Mouse (Mus musculus) midbrain, embryonic 13.5 days (tissue): Measurements from ENCODE around the gene Dgkh. TPM values are rescaled to one million over a fixed set of nuclear protein-coding genes. Genes with fewer than 3 reads are reported as not detected.
"Not testable (repeated sequence)": the region's sequence is repeated elsewhere in the genome, so short reads cannot be mapped to it uniquely, and the experiment has no call there.

Experiments
- ATAC-seq: fragments of 200-750 bp; cut with Nextera tagmentation; 2 replicates; pipeline ENCODE4 v1.8.0; 2017; ENCODE audit warnings: mild to moderate bottlenecking, moderate TSS enrichment, moderate library complexity
- H3K27ac ChIP-seq: fragments of 300-500 bp; sonication (generic); 2 replicates; pipeline ENCODE4 v1.5.1; 2015; ENCODE audit warnings: inconsistent platforms, mild to moderate bottlenecking, moderate library complexity
- H3K27me3 ChIP-seq: fragments of 300-500 bp; sonication (generic); 2 replicates; pipeline ENCODE4 v1.6.1; 2015; ENCODE audit warnings: mild to moderate bottlenecking, inconsistent platforms
- H3K36me3 ChIP-seq: fragments of 300-500 bp; sonication (generic); 2 replicates; pipeline ENCODE4 v1.6.1; 2015; ENCODE audit warnings: mild to moderate bottlenecking, inconsistent platforms
- H3K4me1 ChIP-seq: fragments of 300-500 bp; sonication (generic); replicated peaks from 2 replicates; pipeline ENCODE4 v1.6.1; 2015; ENCODE audit warnings: inconsistent platforms
- H3K4me2 ChIP-seq: fragments of 300-500 bp; sonication (generic); replicated peaks from 2 replicates; pipeline ENCODE4 v1.6.1; 2015; ENCODE audit warnings: moderate library complexity, mild to moderate bottlenecking, inconsistent platforms
- H3K4me3 ChIP-seq: fragments of 300-500 bp; sonication (generic); replicated peaks from 2 replicates; pipeline ENCODE4 v1.5.1; 2015; ENCODE audit warnings: mild to moderate bottlenecking, inconsistent platforms
- H3K9ac ChIP-seq: fragments of 300-500 bp; sonication (generic); replicated peaks from 2 replicates; pipeline ENCODE4 v1.6.1; 2015; ENCODE audit warnings: mild to moderate bottlenecking, inconsistent platforms
- H3K9me3 ChIP-seq: fragments of 300-500 bp; sonication (generic); 2 replicates; pipeline ENCODE4 v1.6.1; 2016; ENCODE audit warnings: mild to moderate bottlenecking, inconsistent platforms
- WGBS: fragments of 180-500 bp; shearing (Covaris S2); methylation state at CpG from one replicate; pipeline ENCODE4 v1.1.7; 2015; 5-methylcytosine and 5-hydroxymethylcytosine counted together
- polyA plus RNA-seq: library from polyadenylated mRNA; unstranded; fragments of >200 nt; fragmentation: Nextera tagmentation; extraction: Ambion mirVana; gene quantifications from 2 replicates; pipeline ENCODE4 v1.2.1, GENCODE M21; 2015

Dgkh gene
- polyA plus RNA-seq, 1 experiment from 2014 or later, result 1.5 TPM

DNA sequence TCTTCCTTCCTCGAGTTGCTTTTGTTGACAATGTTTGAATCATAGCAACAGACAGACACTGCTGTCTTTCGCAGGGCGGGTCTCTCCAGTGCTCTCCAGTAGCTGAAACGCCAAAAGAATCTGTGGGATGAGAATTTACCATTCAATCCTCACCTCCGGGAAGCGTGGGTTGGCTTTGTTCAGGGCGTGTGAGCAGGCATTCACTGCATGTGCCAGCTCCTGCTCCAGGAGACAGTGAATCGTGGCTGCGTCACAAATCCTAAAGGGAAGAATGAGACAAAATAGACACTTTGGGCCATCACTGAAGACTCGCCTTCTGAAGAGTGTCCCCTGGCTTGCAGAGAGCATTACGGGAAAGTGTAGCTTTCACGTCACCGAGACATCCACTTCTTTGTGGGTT is 148.4 kb downstream of the Dgkh start:
- WGBS, result 85% methylated on average over 13 of the region's 13 CpGs
- H3K4me3 ChIP-seq, result no peak overlapping the region
- H3K9ac ChIP-seq, result no peak overlapping the region
- H3K4me2 ChIP-seq, result no peak overlapping the region
- H3K27me3 ChIP-seq, result no peaks in the 10 kb centered on the region
- no peaks in the 10 kb centered on the region for H3K9me3 ChIP-seq
- H3K4me1 ChIP-seq, result no peaks in the 10 kb centered on the region
- ATAC-seq, result no peak
- H3K27ac ChIP-seq, result no peak overlapping the region
- H3K36me3 ChIP-seq, result peaks cover 48% of the 10 kb centered on the region

DNA sequence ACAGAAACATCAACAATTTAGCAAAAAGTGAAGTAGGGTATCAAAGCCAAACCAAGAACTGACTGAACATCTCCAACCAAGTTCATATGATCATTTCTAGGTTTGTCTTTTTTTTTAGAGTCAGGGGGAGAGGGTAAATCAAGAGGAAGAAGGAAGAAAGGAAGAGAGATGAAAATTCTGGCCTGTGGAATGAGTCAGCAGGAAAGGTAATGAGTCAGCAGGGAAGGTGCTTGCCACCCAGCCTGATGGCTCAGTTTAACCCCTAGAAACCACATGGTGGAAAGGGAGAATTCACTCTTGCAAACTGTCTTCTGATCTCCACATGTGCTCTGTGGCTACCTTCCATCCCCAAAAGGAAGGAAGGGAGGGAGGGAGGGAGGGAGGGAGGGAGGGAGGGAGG is 149.4 kb downstream of the Dgkh start:
- Histone ChIP-seq H3K9ac (no peak overlapping the region), H3K27me3 (no peaks in the 10 kb centered on the region), H3K4me1 (no peaks in the 10 kb centered on the region), H3K36me3 (peaks cover 48% of the 10 kb centered on the region), H3K9me3 (no peaks in the 10 kb centered on the region), H3K27ac (no peak overlapping the region), H3K4me3 (no peak overlapping the region), H3K4me2 (no peak overlapping the region)
- ATAC-seq, result no peak

DNA sequence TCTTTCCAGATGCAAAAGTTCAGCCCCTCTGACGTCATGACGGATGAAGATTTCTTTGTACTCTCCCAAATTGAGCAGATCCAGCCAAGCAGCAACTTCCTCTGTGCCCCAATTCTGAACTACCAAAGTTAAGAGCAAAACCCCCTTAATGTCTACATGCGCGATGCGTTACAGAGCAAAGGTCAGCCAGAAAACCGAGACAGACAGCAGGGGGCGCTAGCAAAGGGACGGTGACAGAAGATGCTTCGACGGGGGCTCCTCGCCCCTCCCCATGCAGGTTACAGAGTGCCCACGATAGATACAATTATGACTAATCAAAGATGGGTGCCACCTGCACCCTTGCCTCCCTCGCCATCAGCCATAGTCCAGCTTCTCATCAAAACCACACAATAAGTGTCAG is 156.7 kb downstream of the Dgkh start:
- no peak overlapping the region for H3K9ac ChIP-seq
- 77% methylated on average over 13 of the region's 13 CpGs for WGBS
- H3K4me3 ChIP-seq, result no peak overlapping the region

DNA sequence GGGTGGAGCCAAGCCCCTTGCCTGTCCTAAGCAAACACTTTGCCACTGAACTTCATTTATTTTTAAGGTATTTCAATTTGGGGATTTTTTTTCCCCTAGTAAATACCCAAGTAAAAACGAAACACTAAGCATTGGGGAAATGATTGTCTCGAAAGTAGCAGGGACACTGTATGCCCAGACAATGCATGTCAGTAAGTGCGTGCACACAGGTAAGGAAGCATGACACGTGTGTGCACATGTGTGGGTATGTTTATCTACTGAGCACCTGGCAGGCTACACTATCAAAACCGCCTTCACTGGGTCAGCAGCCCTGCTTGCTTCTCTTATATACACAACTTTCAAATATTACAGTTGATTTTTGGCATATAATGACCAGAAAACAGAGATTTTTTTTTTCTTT is 164.2 kb downstream of the Dgkh start:
- 94% methylated on average over 5 of the region's 5 CpGs for WGBS
- no peak overlapping the region for H3K27ac ChIP-seq
- H3K4me1 ChIP-seq, result 0 out of 2 replicates have a peak, but pooled peaks cover 3% of the 10 kb centered on the region
- no peaks in the 10 kb centered on the region for H3K9me3 ChIP-seq
- no peak overlapping the region for H3K9ac ChIP-seq
- H3K27me3 ChIP-seq, result no peaks in the 10 kb centered on the region
- H3K36me3 ChIP-seq, result peaks cover 10% of the 10 kb centered on the region
- no peak for ATAC-seq
- no peak overlapping the region for H3K4me3 ChIP-seq
- no peak overlapping the region for H3K4me2 ChIP-seq

More for the DNA sequence above, 156.7 kb downstream of the Dgkh start:
- Histone ChIP-seq H3K27me3 (no peaks in the 10 kb centered on the region), H3K4me1 (no peaks in the 10 kb centered on the region), H3K27ac (no peak overlapping the region), H3K9me3 (no peaks in the 10 kb centered on the region), H3K4me2 (no peak overlapping the region), H3K36me3 (peaks cover 25% of the 10 kb centered on the region)
- ATAC-seq, result no peak

DNA sequence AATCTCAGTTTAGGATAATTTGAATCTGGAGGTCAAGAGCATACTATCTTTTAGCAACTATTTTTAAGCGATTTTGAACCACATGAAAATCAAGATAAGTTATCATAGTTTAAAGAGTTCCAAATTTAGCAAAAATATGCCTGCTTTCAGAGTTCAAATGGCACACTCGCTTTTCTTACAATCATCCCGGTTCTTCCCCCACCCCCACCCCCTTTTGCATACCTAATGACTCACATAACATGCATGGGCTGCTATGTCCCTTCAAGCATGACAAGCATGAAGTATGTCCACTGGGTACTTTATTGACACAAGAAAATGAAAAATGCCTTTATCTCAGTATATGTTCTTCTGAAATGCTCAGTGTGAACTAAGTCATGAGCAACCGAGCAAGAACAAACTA is 166.1 kb downstream of the Dgkh start:
- Histone ChIP-seq H3K9ac (no peak overlapping the region), H3K9me3 (no peaks in the 10 kb centered on the region), H3K36me3 (peaks cover 4% of the 10 kb centered on the region; the same call in 1 of the 2 replicates), H3K27me3 (no peaks in the 10 kb centered on the region), H3K4me1 (peaks cover 9% of the 10 kb centered on the region; the same call in 1 of the 2 replicates), H3K4me3 (no peak overlapping the region), H3K27ac (no peak overlapping the region), H3K4me2 (no peak overlapping the region)
- WGBS, result 66% methylated on average over 4 of the region's 4 CpGs
- no peak for ATAC-seq

DNA sequence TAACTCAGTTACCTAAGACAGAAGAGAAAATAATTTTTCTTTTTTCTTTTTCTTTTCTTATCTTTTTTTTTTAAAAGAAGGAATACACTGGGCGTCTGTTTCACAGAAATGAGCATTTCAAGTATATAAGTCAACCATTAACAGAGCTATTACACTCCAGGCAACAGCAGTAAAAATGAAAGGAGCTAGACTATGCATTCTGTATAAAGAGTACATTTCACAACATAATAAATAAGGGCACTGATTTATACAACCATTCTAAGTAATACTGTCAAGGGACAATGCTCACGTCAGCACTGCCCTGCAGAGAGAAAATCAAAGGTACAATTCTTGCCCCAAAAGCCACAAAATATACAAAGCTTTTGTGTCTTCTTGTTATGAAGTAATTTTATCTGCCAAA is 168.3 kb downstream of the Dgkh start:
- WGBS, result 82% methylated on average over 2 of the region's 2 CpGs
- peaks cover 9% of the 10 kb centered on the region; the same call in 1 of the 2 replicates for H3K4me1 ChIP-seq
- no peak overlapping the region for H3K4me2 ChIP-seq
- ATAC-seq, result no peak
- no peak overlapping the region for H3K27ac ChIP-seq
- no peak overlapping the region for H3K4me3 ChIP-seq
- H3K9ac ChIP-seq, result no peak overlapping the region
- no peaks in the 10 kb centered on the region for H3K27me3 ChIP-seq
- no peaks in the 10 kb centered on the region for H3K9me3 ChIP-seq
- no peaks in the 10 kb centered on the region for H3K36me3 ChIP-seq

DNA sequence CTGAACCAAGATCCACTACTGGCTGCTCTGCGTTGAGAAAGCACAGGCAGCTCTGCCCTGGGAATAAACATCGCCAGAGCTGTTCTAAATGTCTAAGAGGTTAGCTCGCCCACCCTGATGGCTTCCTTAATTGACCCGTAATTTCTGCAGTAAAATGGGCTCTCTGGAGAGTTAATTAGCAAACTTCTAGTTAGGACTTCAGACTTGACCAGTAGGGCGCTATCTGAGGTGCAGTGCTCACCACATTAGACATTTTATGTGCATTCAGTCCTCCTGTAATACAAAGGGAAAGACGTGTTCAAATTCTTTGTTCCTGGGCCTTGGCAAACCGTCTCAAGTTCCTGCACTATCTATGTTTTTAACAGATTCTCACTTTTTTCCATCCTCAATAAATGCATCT is 169.4 kb downstream of the Dgkh start:
- Histone ChIP-seq H3K27me3 (no peaks in the 10 kb centered on the region), H3K4me2 (no peak overlapping the region), H3K4me3 (no peak overlapping the region), H3K27ac (no peak overlapping the region), H3K36me3 (peaks cover 4% of the 10 kb centered on the region; the same call in 1 of the 2 replicates), H3K4me1 (peaks cover 9% of the 10 kb centered on the region; the same call in 1 of the 2 replicates), H3K9ac (no peak overlapping the region), H3K9me3 (no peaks in the 10 kb centered on the region)
- WGBS, result 77% methylated on average over 7 of the region's 7 CpGs
- ATAC-seq, result no peak

DNA sequence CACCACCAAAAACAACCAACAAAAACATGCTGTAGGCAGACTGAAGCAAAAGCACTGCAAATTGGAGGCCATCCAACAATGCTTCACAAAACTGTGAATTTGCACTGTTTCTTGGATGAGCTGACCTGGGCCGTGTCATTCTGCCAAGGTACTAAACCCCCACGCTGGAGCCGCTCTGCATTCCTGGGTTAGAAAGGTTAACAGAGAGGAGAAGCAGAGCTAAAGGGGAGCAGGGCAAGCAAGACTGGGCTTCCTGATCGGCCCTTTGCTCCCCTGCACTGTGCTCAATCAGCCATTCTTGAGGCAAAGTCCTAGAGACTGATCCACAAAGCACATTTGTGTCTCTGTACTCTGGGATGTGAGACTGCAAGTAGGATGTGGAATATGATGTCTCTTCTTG is 170.5 kb downstream of the Dgkh start:
- H3K4me2 ChIP-seq, result no peak overlapping the region
- H3K27me3 ChIP-seq, result no peaks in the 10 kb centered on the region
- H3K4me1 ChIP-seq, result peaks cover 9% of the 10 kb centered on the region; the same call in 1 of the 2 replicates
- peaks cover 4% of the 10 kb centered on the region; the same call in 1 of the 2 replicates for H3K36me3 ChIP-seq
- H3K9me3 ChIP-seq, result no peaks in the 10 kb centered on the region
- H3K9ac ChIP-seq, result no peak overlapping the region
- H3K4me3 ChIP-seq, result no peak overlapping the region
- 86% methylated on average over 4 of the region's 4 CpGs for WGBS
- no peak overlapping the region for H3K27ac ChIP-seq
- ATAC-seq, result no peak

DNA sequence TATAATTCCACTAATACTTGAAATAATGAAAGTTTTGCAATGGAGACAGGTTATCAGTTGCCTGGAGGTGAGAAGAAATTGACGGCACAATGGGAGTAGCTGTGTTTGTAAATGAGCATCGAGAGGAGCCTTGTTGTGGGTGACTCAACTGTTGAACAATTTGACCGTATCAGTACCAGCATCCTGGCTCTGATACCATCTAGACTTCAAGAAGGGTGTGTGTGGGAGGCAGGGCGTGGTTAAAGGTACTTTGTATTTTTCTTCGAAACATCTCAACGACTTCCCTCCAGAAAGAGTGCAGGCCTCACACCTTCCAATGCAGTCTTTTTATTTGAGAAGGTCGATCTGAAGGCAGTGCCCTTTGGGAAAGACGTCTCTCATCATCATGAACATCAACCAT is 173.5 kb downstream of the Dgkh start:
- Histone ChIP-seq H3K9me3 (no peaks in the 10 kb centered on the region), H3K4me1 (peaks cover 6% of the 10 kb centered on the region; the same call in 1 of the 2 replicates), H3K9ac (no peak overlapping the region), H3K4me2 (no peak overlapping the region), H3K36me3 (peaks cover 4% of the 10 kb centered on the region; the same call in 1 of the 2 replicates), H3K27me3 (no peaks in the 10 kb centered on the region), H3K27ac (no peak overlapping the region), H3K4me3 (no peak overlapping the region)
- no peak for ATAC-seq
- 95% methylated on average over 8 of the region's 8 CpGs for WGBS

DNA sequence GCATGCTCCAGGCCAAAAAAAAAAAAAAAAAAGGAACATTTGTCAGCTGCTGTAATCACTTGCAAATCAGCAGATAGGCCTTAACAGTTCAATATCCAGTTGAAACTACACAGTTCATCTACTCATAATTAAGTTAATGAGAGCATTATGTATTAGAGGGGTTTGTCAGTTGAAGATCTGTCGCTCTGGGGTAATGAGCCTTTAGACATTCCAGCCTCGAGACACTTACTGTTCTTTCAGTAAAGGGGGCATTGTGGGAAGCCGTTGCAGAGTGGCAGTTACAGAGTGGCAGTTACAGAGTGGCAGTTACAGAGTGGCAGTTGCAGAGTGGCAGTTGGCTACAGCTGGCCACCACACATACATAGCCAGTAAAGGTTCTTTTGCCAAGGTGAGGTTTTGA is 177.7 kb downstream of the Dgkh start:
- H3K27me3 ChIP-seq, H3K9me3 ChIP-seq, H3K4me1 ChIP-seq, H3K4me2 ChIP-seq, ATAC-seq, H3K27ac ChIP-seq, H3K36me3 ChIP-seq, H3K9ac ChIP-seq, H3K4me3 ChIP-seq: not testable (repeated sequence)
- WGBS, result 70% methylated on average over 3 of the region's 3 CpGs

DNA sequence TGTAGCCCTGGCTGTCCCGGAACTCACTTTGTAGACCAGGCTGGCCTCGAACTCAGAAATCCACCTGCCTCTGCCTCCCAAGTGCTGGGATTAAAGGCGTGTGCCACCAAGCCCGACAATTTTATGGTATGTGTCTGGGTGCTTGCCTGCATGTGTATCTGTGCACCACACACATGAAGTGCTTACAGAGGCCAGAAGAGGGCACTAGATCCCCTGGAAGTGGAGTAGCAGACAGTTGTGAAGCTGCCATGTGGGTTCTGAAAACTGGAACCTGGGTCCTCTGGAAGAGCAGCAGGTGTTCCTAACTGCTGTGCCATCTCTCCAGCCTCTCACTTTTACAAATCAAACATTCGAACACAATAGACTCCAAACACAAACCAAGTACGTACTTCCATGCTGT is 178.9 kb downstream of the Dgkh start:
- Histone ChIP-seq H3K4me2 (no peak overlapping the region), H3K36me3 (peaks cover 4% of the 10 kb centered on the region; the same call in 1 of the 2 replicates), H3K9me3 (no peaks in the 10 kb centered on the region), H3K4me1 (no peaks in the 10 kb centered on the region), H3K9ac (no peak overlapping the region), H3K27ac (no peak overlapping the region), H3K27me3 (no peaks in the 10 kb centered on the region), H3K4me3 (no peak overlapping the region)
- no peak for ATAC-seq
- 93% methylated on average over 6 of the region's 6 CpGs for WGBS

DNA sequence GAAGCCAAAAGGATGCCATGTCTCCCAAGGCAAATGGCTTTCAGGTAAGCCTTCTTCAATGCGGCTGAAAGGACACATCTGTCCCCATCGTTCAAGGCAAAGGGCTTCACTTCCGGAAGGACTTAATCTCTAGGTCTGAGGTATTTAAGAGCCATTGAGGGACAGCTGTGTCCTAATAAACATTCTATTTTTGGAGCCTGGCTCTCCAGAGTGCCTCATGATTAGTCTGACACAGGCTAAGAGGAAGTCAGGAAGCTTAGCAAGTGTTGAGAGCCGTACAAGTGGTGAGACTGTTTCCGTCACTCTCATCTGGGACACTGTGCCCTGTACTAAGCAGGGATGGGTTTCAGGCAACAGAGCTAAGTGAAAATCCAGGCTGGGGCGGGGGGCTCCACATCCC is 183.8 kb downstream of the Dgkh start:
- Histone ChIP-seq H3K27ac (no peak overlapping the region), H3K4me1 (no peaks in the 10 kb centered on the region), H3K27me3 (no peaks in the 10 kb centered on the region), H3K9me3 (no peaks in the 10 kb centered on the region), H3K9ac (no peak overlapping the region), H3K4me2 (no peak overlapping the region), H3K4me3 (no peak overlapping the region), H3K36me3 (no peaks in the 10 kb centered on the region)
- WGBS, result 82% methylated on average over 6 of the region's 6 CpGs
- no peak for ATAC-seq

DNA sequence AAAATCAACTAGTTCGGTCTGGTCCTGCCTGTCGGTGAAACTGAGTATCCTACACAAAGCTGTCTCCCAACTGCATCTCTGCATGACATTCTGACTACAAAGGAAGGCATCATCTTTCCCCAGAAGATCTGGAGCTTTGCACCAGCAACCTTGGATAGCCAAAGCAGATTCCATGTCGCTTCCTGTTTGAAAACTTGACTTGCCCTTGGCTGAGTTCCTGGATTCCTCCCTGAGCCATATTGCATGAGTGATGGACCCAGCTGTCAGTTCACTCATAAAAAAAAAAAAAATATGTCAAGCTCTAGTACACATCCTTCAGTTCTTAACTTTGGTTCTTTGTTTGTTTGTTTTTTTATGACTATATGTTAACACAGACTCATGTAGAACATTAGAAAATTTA is 191.3 kb downstream of the Dgkh start:
- H3K27ac ChIP-seq, result no peak overlapping the region
- no peak overlapping the region for H3K4me3 ChIP-seq
- no peak overlapping the region for H3K4me2 ChIP-seq
- whole genome bisulfite sequencing, result 85% methylated on average over 3 of the region's 3 CpGs
- no peak overlapping the region for H3K9ac ChIP-seq
- H3K27me3 ChIP-seq, result no peaks in the 10 kb centered on the region
- no peaks in the 10 kb centered on the region for H3K36me3 ChIP-seq
- no peaks in the 10 kb centered on the region for H3K9me3 ChIP-seq
- peaks cover 8% of the 10 kb centered on the region for H3K4me1 ChIP-seq
- no peak for ATAC-seq
